Mouse (Mus musculus) heart, adult 18-20 months (tissue): ENCODE measurements around the gene Slc22a22. TPM values are rescaled to one million over a fixed set of nuclear protein-coding genes. Genes with fewer than 3 reads are reported as not detected.

Source experiments
- DNase-seq, 2 experiments: peaks; one replicate each; pipeline ENCODE4 v3.0.0; 2021 to 2022; ENCODE audit warnings: mixed read lengths in 1 of 2
- long read RNA-seq, 2 experiments: library from polyadenylated mRNA; stranded (forward); transcript quantifications; one replicate each; pipeline ENCODE4 v2.0.0; 2021
- total RNA-seq, 2 experiments: library from RNA; stranded (reverse); gene quantifications; 2 replicates each; pipeline ENCODE4 v1.2.3; 2021

The Slc22a22 gene
- total RNA-seq: not detected
- long read RNA-seq, experiment 1: 0 reads
- long read RNA-seq, experiment 2: 0 reads

DNA sequence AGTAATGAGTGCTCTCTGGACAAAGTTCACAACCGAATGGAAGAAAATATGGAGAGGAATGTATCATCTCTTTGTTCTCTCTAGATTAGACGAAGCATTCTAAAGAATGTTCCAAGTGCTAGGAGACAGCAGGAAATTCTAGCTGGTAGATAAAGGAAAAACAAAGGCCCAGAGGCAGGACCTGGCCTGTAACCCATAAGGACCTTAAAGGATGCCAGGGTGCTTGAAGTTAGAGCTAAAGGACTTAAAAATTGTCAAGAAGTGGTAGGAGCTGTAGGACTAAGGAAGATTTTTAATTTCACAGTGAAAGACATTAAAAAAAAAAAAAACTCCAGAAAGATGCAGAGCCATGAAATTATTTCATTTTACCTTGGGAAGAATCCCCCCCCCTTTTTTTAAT, at the start of gene Slc22a22:
TSS of gene Slc22a22 (minus strand) at position 101 of the 400 bp plus-strand sequence.
- no peak for DNase-seq

DNA sequence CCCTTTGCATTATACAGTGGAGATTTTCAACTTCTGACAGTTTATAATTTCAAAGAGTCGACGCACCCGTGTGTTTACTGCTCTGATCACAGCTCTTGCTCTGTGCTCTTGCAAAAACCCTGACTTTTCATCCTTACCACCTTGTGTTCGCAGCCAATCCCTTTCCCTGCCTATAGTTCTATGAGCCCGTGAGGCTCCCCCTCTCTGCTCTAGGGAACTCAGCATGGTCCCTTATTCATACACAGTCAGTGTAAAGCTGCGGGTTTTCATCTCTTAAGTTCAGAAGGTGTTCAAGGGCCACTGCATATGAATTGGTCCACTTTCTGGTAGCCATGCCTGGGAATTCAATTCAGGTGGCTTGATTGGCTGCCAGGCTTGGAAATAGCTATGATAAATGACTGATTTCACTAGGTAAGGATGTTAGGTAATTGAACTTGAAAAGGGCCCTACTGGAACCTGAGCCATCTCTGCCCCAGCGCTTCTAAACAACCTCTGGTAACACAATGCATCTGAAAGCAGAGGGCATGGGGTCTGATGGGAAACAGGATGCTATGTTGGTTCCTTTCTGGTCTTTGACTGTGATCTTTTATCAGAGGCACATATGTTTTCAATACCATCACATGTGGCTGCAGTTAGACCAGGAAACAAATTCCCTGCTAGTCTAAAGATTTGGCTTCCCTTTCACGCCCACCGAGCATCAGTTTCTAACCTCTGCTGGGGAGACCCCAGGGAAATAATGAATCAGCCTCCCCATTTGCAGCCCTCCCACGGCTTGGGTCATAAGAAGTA, 46.3 kb upstream of the Slc22a22 start:
- no peak for DNase-seq

DNA sequence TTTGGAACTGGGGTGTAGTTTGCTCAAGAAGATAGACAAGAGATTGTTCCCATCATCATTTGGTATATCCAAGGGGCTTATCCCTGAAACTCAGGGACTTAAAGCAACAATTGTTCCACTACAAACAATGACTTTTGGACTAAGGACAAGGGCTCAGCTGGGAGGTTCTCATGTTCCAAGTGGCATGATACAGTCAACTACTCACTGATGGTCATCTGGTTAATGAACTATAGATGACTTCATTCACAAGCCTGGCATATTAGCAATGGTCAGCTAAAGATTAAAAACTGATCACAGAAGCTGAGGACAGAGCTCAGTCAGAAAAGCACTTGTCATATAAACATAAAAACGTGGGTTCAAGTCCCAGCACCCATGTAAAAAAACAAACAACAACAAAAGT, 44.7 kb upstream of the Slc22a22 start:
- DNase-seq: no peak

DNA sequence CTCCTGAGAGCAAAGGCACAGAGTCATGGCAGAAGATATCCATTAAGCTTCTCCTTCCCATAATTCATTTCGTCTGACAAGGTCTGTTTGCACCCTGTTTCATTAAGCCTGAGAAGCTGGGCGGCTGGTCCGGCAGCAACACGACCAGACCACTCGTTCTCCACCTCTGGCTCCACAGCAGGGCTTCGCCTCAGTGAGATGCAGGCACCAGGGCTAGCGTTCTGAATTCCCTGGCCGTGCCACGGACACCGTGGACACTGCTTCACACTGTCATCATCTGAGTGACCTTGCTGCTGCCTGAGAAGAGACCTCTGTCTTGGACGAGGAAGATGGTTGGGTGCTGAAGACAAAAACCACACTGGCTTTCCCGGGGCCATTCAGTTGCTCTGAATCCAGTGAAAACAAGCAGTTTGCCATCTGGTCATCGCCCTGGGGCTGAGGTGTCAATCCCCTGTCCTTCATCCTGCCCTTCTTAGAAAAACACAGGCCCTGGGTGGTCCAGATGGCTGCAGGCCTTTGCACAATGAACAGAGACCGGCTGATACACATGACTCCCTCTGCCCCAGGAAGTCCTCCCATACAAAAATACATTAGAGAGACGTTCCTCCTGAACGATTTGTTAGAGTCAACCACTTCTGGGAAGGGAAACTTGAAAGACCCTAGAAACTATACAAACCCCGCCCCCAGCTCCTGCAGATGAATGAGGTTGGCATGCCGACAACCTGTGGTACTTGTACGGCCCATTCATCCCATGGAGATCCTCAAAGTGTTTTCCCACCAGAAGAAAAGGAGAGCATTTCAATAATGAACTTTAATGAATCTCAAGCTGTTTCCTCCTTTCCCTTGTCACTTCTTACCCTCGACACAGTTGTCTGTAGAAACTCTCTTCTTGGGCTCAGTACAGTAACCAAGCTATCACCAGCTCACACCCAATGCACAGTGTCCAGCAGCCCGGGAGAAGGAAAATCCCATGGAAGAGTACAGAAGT, 32.1 kb upstream of the Slc22a22 start:
- no peak for DNase-seq

DNA sequence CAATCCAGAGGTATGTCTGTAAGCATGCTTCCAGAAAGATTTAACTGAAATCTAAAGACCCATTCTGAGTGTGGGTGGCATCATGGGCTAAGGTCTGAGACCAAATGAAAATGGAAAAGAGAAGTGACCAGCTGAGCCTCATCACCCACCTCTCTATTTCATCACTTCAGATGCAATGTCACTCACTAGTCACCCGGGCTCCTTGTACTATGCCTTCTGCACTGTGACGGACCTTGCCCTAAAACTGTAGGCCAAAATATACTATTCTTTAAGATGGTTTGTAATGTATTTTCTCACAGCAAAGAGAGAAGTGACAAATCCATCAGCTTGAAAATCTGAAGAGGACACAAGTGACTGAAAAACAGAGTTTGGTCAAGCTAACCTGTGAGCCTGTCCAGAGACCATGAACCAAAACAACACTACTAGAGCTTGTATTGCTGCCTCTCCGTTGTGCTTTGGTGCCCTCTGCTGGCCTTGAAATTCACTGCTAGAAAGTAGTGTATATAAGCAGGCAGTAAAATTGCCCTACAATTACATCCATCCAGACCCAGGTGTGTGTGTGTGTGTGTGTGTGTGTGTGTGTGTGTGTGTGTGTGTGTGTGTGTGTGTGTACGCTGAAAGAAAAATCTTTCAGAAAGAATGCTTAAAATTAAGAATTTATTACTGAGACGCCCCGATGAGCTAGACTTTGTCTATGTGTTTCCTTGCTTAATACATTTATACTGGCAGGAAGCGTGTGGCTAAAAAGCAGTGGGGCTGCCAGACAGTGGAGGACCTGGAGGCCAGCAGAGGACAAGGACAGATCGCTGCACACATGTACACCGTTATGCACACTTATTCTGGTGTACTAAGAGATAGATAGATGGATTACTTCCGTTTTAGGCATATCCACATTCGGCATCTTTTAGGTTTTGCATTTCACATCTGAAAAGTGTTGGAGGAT, 31.1 kb upstream of the Slc22a22 start:
- peak; percentile 31 to 89 for DNase-seq

DNA sequence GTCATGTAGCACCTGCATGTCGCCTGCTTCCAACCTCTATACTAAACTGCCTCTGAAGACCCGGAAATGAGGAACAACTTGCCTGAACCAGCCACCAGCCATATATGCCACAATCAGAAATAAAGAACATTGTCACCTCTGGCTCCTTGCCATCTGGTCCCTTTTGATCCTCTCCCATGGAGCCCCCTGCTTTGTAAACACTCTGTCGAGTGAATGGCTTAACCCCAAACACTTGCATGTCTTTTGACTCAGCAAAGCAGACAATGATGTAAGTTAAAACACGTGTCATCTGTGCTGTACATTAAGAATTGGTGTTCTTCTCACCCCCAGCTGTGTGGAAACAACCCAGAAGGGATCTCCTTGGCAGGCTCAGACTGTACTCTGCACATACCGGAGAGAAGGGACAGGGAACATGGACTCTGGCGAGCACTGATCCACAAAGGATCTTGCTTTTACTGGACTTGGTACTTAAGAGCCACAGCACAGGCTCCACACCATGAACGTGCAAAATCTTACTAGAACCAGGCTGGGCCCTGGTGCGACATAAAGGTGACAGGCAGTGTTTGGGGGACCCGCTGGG, 26.8 kb upstream of the Slc22a22 start:
- no peak for DNase-seq

DNA sequence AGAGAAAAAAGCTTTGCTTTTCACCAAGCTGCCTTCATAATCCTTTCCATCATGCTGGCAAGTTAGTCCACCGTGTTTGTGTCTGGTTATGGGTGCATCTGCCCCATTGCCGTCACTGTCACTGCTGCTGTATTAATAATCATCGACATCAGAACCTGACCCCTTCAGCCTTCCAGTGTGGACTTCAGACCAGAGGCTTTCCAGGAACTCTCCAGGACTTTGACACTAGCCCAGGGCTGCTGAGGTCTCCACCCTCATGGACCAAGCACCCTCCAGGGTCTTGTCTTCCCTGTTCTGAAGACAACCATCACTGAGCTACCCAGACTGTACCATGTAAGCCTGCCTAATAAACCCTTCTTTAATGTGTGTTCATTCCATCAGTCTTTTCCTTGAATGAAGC, 26.2 kb upstream of the Slc22a22 start:
- no peak for DNase-seq

DNA sequence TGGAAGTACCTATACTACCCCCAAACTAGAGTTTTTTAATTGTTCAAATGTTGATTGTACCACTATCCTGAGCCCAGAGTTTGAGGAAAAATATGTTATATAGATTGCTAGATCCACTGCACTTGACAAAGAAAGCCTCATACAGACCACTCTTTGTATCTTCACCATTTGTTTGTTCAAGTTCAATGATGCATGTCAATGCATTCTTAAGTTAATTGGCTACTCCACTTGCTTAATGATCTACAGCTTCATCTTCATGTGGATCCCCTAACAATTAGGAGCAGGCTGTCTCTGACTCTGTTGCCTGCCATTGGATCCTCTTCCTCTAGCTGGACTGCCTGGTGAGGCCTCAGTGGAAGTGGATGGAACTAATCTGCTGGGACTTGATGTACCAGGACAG, 24.1 kb upstream of the Slc22a22 start:
- DNase-seq: no peak

DNA sequence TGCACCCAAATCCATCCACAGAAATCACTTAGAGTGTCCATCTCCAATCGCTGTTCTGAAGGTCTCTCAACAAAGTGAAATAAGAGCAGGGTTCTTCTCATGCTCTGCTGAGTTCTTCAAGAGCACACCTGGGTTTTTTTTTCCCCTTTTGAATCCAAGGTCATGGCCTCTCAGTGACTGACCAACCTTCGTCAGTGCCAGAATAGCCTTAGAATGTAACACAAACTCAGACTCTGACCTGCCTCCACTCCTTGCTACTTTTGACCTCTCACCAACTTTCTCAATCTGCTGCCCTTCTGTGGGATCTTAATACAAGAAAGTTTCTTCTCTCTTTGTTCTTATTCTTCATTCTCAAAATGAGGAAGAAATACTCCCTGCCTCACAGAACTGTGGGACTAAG, 18.7 kb upstream of the Slc22a22 start:
- DNase-seq: no peak

DNA sequence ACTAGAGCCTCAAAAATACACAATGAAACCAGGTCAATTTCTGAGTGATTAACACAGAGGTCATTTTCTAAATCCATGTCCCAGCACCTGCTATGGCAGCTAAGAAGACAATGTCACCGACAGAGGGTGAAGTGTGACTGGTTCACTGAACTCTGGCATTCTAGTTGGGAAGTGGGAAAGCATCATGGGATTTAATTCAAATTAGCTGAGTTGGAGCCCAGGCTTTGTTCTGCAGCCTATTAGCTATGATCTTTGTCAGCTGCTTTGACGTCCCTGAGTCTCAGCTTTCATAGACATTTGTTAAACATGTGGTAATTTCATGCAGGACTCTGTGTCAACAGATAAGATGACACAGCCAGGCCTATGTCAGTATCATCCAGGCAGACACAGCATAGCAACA, 5.1 kb upstream of the Slc22a22 start:
- no peak for DNase-seq

DNA sequence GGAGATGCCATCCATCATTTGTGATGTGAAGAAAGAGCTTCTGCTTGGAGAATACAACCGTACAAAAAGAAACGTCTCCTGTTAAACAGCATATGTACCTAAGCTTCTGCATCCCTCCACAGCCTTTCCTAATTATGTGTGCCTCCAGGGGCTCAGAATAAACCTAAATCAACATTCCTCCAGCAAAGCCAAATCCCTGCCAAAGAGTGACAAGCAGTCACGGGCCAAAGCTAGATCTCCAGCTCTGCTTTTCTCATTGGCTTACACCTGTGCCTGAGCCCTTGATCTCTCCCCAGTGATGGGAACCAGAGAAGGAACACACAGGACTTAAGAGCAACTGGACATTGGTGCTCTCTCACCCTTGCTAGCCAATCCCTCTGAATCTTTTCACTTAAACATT, 5.8 kb downstream of the Slc22a22 start:
- DNase-seq: no peak

DNA sequence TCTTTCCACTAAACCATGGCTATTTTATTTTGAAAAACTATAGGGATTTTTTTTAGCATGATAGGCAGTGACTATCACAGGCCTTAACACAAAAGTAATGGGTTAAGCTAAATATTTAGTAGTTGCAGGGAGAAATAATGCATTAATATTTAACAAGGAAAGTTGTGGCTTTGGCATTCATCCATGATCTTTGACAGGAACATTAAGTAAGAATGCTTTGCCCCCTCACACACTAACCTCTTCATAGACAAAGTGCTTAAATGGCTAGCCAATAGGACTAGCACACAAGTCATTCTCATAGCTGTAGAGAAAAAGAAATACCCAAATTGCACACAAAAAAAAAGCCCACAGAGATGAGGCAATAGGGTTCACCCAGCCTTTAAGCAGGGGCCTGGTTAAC, 11.4 kb downstream of the Slc22a22 start:
- no peak for DNase-seq

DNA sequence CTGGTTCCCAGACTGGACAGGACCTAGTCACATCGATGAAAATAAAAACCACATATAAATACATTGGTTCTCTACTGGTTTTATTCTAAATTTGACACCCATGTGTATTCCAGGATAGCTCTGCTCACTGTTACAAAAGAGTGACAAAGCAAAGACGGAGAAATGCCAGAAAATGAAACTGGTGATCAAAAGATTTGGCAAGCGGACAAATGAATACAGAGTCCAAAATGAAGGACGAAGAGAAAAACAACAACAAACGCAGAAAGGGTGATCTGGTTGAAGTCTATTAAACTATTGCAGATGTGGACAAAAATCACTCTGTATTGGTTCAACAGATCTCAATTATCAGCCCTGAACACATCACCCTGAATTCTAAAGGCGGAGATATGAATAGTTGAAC, 12.4 kb downstream of the Slc22a22 start:
- no peak for DNase-seq

DNA sequence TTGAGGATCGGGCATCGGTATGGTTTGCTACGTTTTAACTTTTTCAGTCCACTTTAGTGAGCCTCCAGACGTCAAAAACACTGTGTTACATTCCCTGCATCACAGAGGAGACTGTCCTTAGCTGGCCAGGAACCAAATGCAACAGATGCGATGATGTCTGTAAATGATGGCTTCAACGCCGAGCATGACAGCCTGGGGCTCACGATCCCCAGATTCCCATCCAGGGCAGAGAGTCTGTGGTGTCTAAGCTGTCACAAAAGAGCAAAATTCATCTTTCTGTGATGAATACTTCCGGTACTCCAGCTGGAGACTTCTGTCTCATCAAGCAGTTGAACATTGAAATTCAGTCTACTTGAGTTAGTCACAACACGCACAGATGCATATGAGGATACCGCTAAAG, 13.4 kb downstream of the Slc22a22 start:
- no peak for DNase-seq

DNA sequence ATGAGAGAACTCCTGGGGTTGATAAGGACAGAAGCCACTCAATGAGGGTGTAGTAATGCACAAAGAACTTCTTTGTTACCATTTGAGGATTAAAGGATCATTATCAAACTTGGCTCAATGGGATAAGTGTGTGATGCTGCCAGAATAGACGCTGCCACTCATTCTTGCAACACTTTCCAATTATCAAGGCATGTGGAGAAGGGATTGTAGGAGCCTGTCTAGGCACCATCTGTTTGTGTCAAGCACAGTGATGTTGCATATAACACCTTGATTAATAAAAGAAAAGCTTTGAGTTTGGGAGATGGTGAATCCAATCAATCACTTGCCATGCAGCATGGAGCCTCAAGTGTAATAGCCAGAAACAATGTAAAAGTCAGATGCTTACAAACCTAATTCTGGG, 16.1 kb downstream of the Slc22a22 start:
- no peak for DNase-seq

DNA sequence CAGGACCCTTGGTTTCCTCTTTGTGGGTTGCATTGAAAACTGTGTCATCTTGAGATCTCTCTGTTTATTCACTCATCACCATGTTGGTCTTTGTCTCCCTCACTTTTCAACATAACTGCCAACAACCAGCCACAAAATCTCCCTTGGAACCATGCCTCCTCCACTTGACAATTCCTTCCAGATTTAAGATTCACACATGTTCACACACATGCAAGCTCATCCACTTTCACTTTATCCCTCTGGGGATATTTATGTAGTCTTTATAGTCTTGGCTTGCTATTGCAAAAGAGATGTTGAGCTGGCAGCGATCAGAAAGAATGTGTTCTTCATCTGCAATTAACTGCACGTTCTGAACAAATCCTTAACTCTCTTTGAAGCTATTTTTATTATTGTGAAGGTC, 20.1 kb downstream of the Slc22a22 start:
- no peak for DNase-seq

DNA sequence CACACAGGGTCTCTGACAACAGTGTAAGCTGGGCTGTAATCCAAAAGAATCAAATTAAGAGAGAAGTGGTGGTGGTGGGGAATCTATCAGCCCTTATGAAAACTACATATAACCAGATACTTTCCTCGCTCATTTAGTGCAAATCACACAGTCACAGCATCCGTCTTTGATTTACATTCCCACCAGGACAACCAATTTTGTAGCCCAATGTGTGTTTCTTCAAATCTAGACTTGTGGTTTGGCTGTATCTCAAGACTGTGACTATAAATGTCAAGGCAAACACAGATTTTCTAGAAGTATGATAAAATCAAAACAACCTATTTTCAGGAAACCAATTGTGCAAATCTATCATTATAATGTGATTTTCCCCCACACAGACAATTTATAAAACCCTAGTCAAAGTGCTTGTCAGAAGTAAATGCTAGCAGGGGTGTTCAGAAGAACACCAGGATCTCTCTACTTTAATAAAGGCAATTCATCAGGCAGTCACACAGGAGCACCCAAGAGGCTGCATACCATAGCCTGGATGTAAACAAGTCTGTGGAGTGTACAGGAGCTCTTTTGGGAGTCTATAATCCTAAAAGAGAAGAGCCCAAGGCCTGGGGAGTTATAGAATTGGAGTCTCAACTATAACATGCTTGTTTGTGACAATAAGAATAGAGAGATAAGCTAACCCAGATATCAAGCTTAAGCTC, 42.6 kb downstream of the Slc22a22 start:
- no peak for DNase-seq

DNA sequence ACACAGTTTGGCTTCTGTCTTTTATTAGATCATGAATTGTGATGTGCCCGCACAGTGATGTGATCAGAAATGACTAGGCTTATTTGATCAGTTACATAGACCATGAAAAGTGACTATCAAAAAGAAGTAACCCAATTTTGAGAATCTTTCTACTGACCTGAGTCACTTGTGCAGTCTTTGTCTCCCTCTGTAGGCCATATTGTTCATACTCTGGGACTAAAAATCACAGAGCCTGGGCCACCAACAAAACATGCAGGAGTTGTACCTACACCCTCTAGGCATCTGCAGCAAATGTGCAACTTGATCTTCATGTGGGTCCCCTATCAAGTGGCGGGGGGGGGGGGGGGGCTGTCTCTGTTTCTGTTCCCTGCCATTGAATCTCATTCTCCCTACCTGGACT, 68.9 kb downstream of the Slc22a22 start:
- peak in 1 of 2 experiments; percentile 10 for DNase-seq

DNA sequence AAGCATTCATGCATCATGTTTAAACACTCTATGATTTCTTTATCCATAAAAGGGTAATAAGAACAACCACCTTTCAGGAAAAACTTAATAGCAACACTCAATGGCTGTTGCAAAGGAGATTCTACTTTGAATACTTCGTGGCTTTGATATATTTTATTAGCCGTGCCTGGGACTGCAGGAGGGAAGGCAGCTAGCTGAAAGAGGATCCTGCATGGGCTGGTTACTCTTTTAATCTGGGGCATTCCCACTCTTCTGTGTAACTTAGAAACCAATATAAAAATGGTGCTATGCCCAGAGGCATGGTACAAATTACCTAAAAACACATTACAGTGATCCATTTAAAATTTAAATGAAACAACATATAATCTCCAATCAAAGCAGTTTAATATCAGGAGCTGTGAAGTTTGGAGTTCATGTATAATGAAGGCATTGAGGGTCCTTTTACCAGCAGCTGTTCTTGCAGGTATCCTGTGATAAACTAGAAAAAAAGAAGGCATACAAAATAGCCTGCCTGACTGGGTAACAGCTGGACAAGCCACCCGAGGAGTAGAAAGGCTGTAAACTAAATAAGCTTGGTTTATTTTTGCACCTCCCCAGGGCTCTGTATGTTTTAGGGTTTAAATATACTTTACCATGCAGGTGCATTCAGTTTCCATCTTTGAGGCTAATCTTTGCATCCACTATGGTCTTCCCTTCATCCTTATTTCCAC, 78.8 kb downstream of the Slc22a22 start:
- no peak for DNase-seq

DNA sequence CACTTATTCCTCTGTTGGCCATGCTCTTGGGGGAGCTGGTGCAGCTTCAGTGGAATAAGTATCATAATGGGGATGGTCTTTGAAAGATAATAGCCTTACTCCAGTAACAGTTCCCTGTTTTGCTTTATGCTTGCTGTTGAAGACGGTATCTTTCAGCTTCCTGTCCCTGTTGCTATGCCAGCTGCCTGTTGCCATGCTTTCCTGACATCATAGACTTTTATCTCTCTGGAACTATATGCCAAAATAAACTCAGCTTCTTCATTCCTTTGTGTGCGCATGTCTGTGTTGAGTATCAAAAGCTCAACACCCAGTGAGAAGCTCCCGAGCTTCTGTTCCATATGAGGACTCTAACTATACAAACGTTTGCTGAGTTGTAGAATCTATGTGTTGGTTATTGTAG, 83.4 kb downstream of the Slc22a22 start:
- no peak for DNase-seq
